Mouse (Mus musculus): ENCODE results near the gene Hoxd13.

Hoxd13 gene

GRCm38 (mm10) chr2:74661685-74662084 is 6.4 kb upstream of the Hoxd13 start:
- DNase-seq (ENCODE audit: low spot score in 2 of 2): no peak

GRCm38 (mm10) chr2:74663291-74663925 is 4.7 kb upstream of the Hoxd13 start:
- no peak for DNase-seq (ENCODE audit: low spot score in 2 of 2)

GRCm38 (mm10) chr2:74666411-74666810 is 1.7 kb upstream of the Hoxd13 start:
- DNase-seq (ENCODE audit: low spot score in 2 of 2): no peak

GRCm38 (mm10) chr2:74667191-74667841 is 794 bp upstream of the Hoxd13 start:
- DNase-seq (ENCODE audit: low spot score in 2 of 2): no peak

- DNase-seq (ENCODE audit: low spot score in 2 of 2): no peak
These were observed 490 bp downstream of the Hoxd13 start for GRCm38 (mm10) chr2:74668370-74669229.

- no peak for DNase-seq (ENCODE audit: low spot score in 2 of 2)
These were observed 1.1 kb downstream of the Hoxd13 start for GRCm38 (mm10) chr2:74669230-74669578.

- DNase-seq (ENCODE audit: low spot score in 2 of 2): no peak
These were observed 1.6 kb downstream of the Hoxd13 start for GRCm38 (mm10) chr2:74669650-74670235.

GRCm38 (mm10) chr2:74670632-74671188 is 2.6 kb downstream of the Hoxd13 start:
- DNase-seq (ENCODE audit: low spot score in 2 of 2): no peak

- DNase-seq (ENCODE audit: low spot score in 2 of 2): no peak
These were observed 3.7 kb downstream of the Hoxd13 start for GRCm38 (mm10) chr2:74671847-74672246.

- peak in 1 of 2 experiments; percentile 31 for DNase-seq (ENCODE audit: low spot score in 2 of 2)
These were observed 4.6 kb downstream of the Hoxd13 start for GRCm38 (mm10) chr2:74672481-74673362.

GRCm38 (mm10) chr2:74673835-74674425 is 5.8 kb downstream of the Hoxd13 start:
- DNase-seq (ENCODE audit: low spot score in 2 of 2): no peak

GRCm38 (mm10) chr2:74674881-74675665 is 7.0 kb downstream of the Hoxd13 start, which contains the start of gene Hoxd12:
Gene Hoxd12, plus strand, starts transcription at chr2:74675013.
- no peak for DNase-seq (ENCODE audit: low spot score in 2 of 2)

GRCm38 (mm10) chr2:74675666-74676282 is 7.7 kb downstream of the Hoxd13 start:
- no peak for DNase-seq (ENCODE audit: low spot score in 2 of 2)

GRCm38 (mm10) chr2:74676376-74677052 is 8.4 kb downstream of the Hoxd13 start:
- no peak for DNase-seq (ENCODE audit: low spot score in 2 of 2)

- DNase-seq (ENCODE audit: low spot score in 2 of 2): no peak
These were observed 9.0 kb downstream of the Hoxd13 start for GRCm38 (mm10) chr2:74677106-74677505.

GRCm38 (mm10) chr2:74678891-74679595 is 10.9 kb downstream of the Hoxd13 start, which contains the start of gene Hoxd11:
Gene Hoxd11, plus strand, starts transcription at chr2:74679557.
- no peak for DNase-seq (ENCODE audit: low spot score in 2 of 2)

GRCm38 (mm10) chr2:74679596-74679971 is 11.5 kb downstream of the Hoxd13 start:
- no peak for DNase-seq (ENCODE audit: low spot score in 2 of 2)

- no peak for DNase-seq (ENCODE audit: low spot score in 2 of 2)
These were observed 11.9 kb downstream of the Hoxd13 start for GRCm38 (mm10) chr2:74679980-74680379.
